Mouse (Mus musculus) ovary, postnatal 36 days (tissue): ENCODE measurements at regions not wholly inside any gene's neighbourhood (a gene's known extent, or its start where the extent isn't known, plus 50 kb on each side); places are given as distances from the start of the nearest gene placed in this dataset.

Source experiments
- DNase-seq: peaks from one replicate; pipeline ENCODE4 v3.0.0; 2022; ENCODE audit warnings: low spot score, mixed read lengths

DNA sequence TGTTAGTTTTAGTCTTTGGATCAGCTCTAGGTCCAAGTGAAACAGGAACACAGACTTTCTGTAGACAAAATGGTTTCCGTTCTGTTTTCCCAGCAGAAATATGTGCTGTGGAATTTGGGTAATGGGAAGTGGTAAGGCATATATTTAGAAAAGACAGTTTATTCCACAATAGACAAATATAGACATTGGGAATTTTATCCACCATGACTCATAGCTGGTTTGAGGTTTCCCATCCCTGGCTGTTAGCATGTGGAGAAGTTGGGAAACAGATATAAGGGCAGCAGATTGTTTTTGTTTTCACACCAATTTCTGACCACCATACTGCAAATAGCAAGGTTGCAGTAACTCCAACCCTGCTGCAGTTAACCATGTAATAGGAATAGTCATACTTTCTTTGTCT, 385.0 kb upstream of the Adam34 start:
- DNase-seq, result no peak

DNA sequence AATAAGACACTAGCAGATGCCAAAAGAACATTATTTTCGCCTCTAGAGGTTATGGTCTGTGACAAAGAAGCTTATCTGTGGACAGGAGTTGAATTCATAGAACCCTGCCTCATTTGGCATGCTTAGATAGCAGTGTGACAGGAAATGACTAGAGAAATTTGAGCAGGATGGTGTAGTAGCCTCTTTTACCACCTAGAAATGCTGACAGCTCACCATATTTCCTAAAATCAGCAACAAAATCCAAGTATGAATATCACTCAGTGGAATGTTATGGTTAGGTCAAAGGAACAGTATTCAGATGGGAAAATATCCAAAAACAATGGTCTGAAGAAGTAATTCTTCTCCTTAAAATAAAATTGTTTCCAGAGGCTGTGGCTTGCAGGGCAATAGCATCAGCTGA, 383.6 kb upstream of the Adam34 start:
- no peak for DNase-seq

DNA sequence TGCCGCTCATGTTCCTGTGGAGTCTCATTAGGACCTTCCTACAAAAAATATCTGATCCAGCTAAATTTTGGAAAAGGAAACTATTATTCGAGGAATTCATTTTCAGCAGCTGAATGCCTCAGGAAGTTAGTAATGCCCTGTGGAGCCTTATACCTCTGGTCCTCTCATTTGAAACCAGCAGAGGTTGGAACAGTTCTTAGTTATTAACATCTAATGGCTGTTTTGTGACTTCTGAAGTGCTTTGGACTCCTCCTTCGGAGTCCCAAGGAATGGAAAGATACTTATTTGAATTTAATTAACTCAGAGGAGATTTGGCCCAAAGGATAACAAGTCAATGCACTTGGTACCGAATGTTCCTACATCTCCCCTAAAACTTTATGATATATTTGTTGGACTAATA, 372.2 kb upstream of the Adam34 start:
- DNase-seq, result no peak

DNA sequence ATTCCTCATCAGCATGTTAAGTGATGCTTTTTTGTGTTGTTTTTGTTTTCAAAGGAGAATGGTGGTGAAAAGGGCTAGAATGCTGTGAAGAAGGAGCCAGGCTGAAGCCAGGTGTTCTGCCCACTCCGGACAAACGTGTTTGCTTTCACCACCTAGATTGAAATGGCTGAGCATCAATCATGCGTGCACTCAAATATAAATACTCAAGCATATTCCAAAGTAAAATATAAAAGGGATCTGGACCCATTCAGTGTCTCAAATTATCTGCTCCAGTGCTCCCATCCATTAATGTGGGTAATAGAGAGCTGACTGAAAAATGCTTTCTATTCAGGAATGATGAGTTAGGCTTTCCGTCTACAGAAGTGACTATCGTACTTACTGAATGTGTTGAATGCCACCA, 349.0 kb upstream of the Adam34 start:
- DNase-seq, result no peak

DNA sequence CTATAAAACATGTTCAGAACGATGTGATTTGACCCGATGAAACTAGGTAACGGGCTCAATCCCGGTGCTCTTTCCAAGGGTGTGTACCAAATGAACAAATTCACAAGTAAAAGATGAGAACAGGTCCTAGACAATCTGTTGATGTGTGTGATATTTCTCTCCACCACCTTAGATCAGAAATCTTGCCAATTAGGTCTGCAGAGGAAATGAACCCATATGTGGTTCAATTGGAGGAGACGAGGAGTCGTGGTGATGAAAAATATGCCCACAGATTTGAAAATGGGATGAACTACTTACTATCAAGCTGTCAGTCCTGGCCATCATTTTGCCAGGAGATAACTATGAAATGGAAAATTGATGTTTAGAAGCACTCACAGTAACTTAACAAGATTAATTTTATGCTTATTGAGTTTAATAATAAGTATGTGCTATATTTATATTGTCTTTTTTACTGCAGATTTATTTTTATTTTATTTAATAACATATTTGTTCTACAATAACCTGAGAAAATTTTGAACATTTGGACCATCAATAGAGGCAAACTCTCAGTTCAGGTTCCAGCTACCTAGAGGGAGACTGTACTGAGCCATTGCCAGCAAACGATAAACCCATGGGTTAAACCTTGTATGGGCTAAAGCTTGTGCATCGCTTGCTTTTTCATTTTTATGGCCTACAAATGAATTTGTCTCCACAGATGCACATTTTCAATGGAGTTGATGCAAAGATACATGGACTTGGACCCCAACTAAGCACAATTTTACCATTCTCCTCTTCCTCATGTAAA, 332.9 kb upstream of the Adam34 start:
- DNase-seq, result no peak

GRCm38 (mm10) chr8:44034211-44034610, 324.4 kb upstream of the Adam34 start:
- DNase-seq, result no peak

GRCm38 (mm10) chr8:44031376-44031775, 321.5 kb upstream of the Adam34 start:
- no peak for DNase-seq

- DNase-seq, result no peak
Observed at GRCm38 (mm10) chr8:44030972-44031371, 321.1 kb upstream of the Adam34 start.

GRCm38 (mm10) chr8:44027738-44028137, 317.9 kb upstream of the Adam34 start:
- DNase-seq, result no peak

DNA sequence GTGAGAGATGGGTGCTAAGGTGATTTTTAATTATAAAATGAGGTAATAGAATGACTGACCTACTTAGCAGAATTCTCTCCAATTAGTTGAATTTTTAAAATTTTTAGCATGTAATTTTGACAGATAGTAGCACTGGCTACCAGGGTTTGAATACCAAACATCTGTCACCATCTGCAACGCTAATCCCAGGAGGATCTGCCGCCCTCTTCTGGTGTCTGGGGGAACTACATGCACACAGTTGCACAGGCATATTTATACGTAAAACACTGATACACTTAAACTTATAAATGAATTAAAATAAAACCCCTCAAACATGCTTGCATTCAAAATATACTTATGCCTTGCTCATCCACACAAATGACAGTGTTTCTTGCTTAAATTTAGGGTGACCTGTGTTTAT, 316.1 kb upstream of the Adam34 start:
- DNase-seq, result peak; percentile 35

DNA sequence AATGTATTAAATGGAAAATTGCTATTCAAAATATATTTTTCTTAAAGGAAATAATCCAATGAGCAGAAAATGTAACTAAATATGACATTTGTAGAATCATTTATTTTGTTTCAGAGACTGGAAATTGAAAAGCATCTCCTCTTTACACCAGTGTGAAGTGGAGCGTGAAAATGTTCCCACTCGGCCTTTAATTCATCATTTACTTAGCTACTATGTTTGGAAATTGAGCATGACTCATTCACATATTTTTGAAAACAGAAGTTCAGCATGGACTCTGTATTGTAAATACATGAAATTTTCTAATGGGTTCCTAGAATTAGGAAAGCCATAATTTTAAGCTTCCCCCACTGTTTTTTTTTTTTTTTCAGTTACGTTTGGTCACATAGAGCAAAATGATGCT, 314.2 kb upstream of the Adam34 start:
- DNase-seq, result no peak
